Mouse (Mus musculus) G1E (cell line): Measurements from ENCODE around the gene Cyfip2.

Source experiments
- CTCF ChIP-seq: IDR thresholded peaks from 2 replicates; pipeline ENCODE4 v1.5.1; 2012; ENCODE audit warnings: low read depth, low read length, inconsistent platforms, mixed read lengths
- TAL1 ChIP-seq: conservative IDR thresholded peaks from 2 replicates; pipeline ENCODE4 v1.6.1; 2012; ENCODE audit warnings: low read depth, low read length, inconsistent platforms, mixed read lengths

DNA sequence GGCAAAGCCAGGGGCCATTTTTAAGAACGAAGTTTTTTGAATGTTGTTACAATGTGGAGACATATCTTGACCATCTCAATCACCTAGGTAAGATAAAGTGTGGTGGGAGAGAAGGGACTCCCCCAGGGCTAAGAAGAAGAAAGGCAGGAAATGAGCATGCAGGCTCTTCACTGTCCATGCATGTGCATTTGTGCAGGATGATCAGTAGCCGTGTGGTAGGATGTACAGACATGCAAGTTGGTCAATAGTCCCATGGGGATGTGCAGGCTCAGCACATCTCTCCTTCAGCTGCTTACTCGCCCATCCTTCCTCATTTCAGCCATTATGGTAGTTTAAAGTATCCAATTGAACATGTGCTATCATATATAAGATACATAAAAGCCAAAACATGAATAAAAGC, 35.8 kb upstream of the Cyfip2 start:
- TF ChIP-seq TAL1 (no peak), CTCF (no peak)
